Mouse (Mus musculus): Measurements from ENCODE around the gene S100a16.

Gene S100a16

GRCm38 (mm10) chr3:90586016-90586643 lies 49.1 kb downstream of the S100a16 start:
- no peak for ATAC-seq (ENCODE audit: low TSS enrichment)

- no peak for ATAC-seq (ENCODE audit: low TSS enrichment)
Measured at GRCm38 (mm10) chr3:90586906-90587305, 49.9 kb downstream of the S100a16 start.

DNA sequence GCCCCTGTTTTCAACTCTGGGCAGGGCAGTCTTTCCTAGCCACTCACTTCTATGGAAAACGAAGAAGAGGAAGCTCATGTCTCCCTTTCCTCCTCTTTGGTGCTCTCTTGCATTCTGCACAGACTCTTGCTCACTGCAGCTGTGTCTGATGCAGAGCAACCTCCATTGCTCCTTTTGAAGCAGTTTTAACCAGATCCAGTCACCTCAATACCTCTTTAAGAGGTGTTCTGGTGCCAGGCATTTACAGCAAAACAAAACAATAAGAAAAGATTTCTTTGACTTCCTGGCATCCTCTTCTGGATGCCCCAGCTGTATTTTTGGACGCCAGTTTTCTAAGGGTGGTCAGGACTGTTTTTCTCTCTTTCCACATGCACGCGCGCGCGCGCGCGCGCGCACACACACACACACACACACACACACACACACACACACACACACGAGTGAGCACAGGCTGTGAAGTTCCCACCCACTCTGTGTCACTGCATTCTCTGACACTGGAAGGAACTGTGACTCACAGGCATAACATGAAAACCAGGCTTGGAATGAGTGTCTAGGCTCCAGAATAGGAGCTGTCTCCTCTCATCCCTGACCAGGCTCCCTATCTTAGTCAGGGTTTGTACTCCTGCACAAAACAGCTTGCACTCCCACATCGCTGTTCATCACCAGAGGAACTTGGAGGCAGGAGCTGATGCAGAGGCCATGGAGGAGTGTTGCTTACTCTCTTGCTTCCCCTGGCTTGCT lies 50.5 kb downstream of the S100a16 start:
- ATAC-seq (ENCODE audit: low TSS enrichment) = peak; percentile 86

- ATAC-seq (ENCODE audit: low TSS enrichment) = no peak
Measured at GRCm38 (mm10) chr3:90589390-90589789, 52.3 kb downstream of the S100a16 start.

DNA sequence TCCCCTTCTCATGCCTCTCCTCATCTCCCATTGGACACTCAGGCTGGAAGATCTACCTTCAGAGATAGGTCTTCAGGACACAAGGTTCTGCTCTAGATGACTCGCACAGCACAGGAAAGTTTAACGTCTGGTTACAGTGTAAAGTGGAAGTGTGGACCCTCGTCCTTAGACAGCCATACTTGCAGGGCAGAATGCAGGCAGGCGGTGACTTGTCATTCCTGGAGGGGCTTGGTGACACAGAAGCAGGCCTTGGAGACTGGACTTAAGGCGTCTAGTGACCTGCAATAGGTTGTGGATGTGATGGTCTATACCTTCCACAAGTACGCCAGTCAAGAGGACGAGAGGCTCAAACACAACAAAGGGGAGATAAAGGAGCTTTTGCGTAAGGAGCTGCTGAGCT lies 52.9 kb downstream of the S100a16 start, which contains the start of gene S100a2:
S100a2 (plus strand) TSS at position 301 of the 400 bp plus-strand sequence.
- ATAC-seq (ENCODE audit: low TSS enrichment) = no peak

Data from frontal cortex, adult (tissue).